Mouse (Mus musculus) left cerebral cortex, adult 9 months (tissue): ENCODE measurements at regions not wholly inside any gene's neighbourhood (a gene's known extent, or its start where the extent isn't known, plus 50 kb on each side); places are given as distances from the start of the nearest gene placed in this dataset.
A peak's percentile ranks its signal among the peaks of the same experiment; 100 is the strongest.

Experiments
- DNase-seq, 2 experiments: peaks; one replicate each; pipeline ENCODE4 v3.0.0; 2022; ENCODE audit warnings: low spot score in 2 of 2

- no peak for DNase-seq
Observed at GRCm38 (mm10) chr6:148541981-148542380, 97.8 kb upstream of the Tmtc1 start.

- DNase-seq: no peak
Observed at GRCm38 (mm10) chr6:148539207-148539960, 95.2 kb upstream of the Tmtc1 start.

GRCm38 (mm10) chr6:148534364-148534763 lies 90.2 kb upstream of the Tmtc1 start:
- DNase-seq: no peak

- no peak for DNase-seq
Observed at GRCm38 (mm10) chr6:148531068-148531467, 86.9 kb upstream of the Tmtc1 start.

- no peak for DNase-seq
Observed at GRCm38 (mm10) chr6:148528611-148529010, 84.4 kb upstream of the Tmtc1 start.

GRCm38 (mm10) chr6:148522893-148523292 lies 78.7 kb upstream of the Tmtc1 start:
- peak in 1 of 2 experiments; percentile 11 for DNase-seq

GRCm38 (mm10) chr6:148517536-148518245 lies 73.5 kb upstream of the Tmtc1 start:
- DNase-seq: no peak

- DNase-seq: no peak
Observed at GRCm38 (mm10) chr6:148516654-148517053, 72.5 kb upstream of the Tmtc1 start.

GRCm38 (mm10) chr6:148515105-148515504 lies 70.9 kb upstream of the Tmtc1 start:
- no peak for DNase-seq

GRCm38 (mm10) chr6:148514645-148515044 lies 70.5 kb upstream of the Tmtc1 start:
- no peak for DNase-seq

GRCm38 (mm10) chr6:148514124-148514523 lies 69.9 kb upstream of the Tmtc1 start:
- peak in 1 of 2 experiments; percentile 35 for DNase-seq

GRCm38 (mm10) chr6:148513134-148513533 lies 68.9 kb upstream of the Tmtc1 start:
- no peak for DNase-seq

GRCm38 (mm10) chr6:148505325-148505724 lies 61.1 kb upstream of the Tmtc1 start:
- no peak for DNase-seq

- peak in 1 of 2 experiments; percentile 16 for DNase-seq
Observed at GRCm38 (mm10) chr6:148500251-148501179, 56.3 kb upstream of the Tmtc1 start.
